Mouse (Mus musculus) liver, embryonic 14.5 days (tissue): ENCODE measurements around the gene Wdr53. TPM values are rescaled to one million over a fixed set of nuclear protein-coding genes. Genes with fewer than 3 reads are reported as not detected.
"Not testable (repeated sequence)": the region's sequence is repeated elsewhere in the genome, so short reads cannot be mapped to it uniquely, and the experiment has no call there.

Source experiments
- ATAC-seq: fragments of 200-750 bp; cut with Nextera tagmentation; 2 replicates; pipeline ENCODE4 v1.8.0; 2017; ENCODE audit warnings: moderate number of reproducible peaks, mild to moderate bottlenecking, moderate library complexity; ENCODE audit not compliant: insufficient read depth
- DNase-seq, 3 experiments: peaks; one replicate each; pipeline ENCODE4 v3.0.0-alpha.2; 2012 to 2013; ENCODE audit warnings: low read depth in 3 of 3, low spot score in 3 of 3
- H3K27ac ChIP-seq: fragments of 300-500 bp; sonication (generic); 2 replicates; pipeline ENCODE4 v1.5.1; 2014; ENCODE audit warnings: moderate library complexity, mild to moderate bottlenecking, control low read depth, inconsistent platforms
- H3K27me3 ChIP-seq: fragments of 300-500 bp; sonication (generic); 2 replicates; pipeline ENCODE4 v1.6.1; 2014; ENCODE audit warnings: mild to moderate bottlenecking, low read length, moderate library complexity; ENCODE audit not compliant: control insufficient read depth, insufficient read depth
- H3K36me3 ChIP-seq: fragments of 300-500 bp; sonication (generic); replicated peaks from 2 replicates; pipeline ENCODE4 v1.6.1; 2014; ENCODE audit warnings: low read depth; ENCODE audit not compliant: control insufficient read depth, insufficient read depth
- H3K4me1 ChIP-seq, 2 experiments: fragments of 200-500 bp in 1 of 2; fragments of 300-500 bp in 1 of 2; sonication (generic) in 1 of 2; replicated peaks; 2 replicates each; pipeline ENCODE4 v1.6.1; 2012 to 2014; ENCODE audit warnings: antibody characterized with exemption in 1 of 2, inconsistent platforms in 1 of 2, low read length in 1 of 2; ENCODE audit not compliant: control insufficient read depth in 2 of 2, insufficient read depth in 2 of 2
- H3K4me2 ChIP-seq: fragments of 300-500 bp; sonication (generic); 2 replicates; pipeline ENCODE4 v1.6.1; 2014; ENCODE audit warnings: low read depth, mild to moderate bottlenecking, control low read depth, moderate library complexity
- H3K4me3 ChIP-seq, 2 experiments: fragments of 200-500 bp in 1 of 2; fragments of 300-500 bp in 1 of 2; sonication (generic) in 1 of 2; 2 replicates each; pipeline ENCODE4 v1.5.1; 2012 to 2014; ENCODE audit warnings: low read depth in 2 of 2, low read length in 2 of 2, mild to moderate bottlenecking in 2 of 2, control low read depth in 1 of 2, inconsistent platforms in 1 of 2, moderate library complexity in 1 of 2; ENCODE audit not compliant: insufficient read depth in 1 of 2
- H3K9ac ChIP-seq: fragments of 300-500 bp; sonication (generic); replicated peaks from 2 replicates; pipeline ENCODE4 v1.6.1; 2014; ENCODE audit warnings: mild to moderate bottlenecking, control low read depth, moderate library complexity
- H3K9me3 ChIP-seq: fragments of 300-500 bp; sonication (generic); 2 replicates; pipeline ENCODE4 v1.6.1; 2016; ENCODE audit warnings: low read length, mixed read lengths; ENCODE audit not compliant: control insufficient read depth
- CTCF ChIP-seq: IDR thresholded peaks from 2 replicates; pipeline ENCODE4 v1.5.1; 2016; ENCODE audit warnings: antibody characterized with exemption, low read depth, control low read depth
- EP300 ChIP-seq: IDR thresholded peaks from 2 replicates; pipeline ENCODE4 v1.6.1; 2016; ENCODE audit warnings: antibody characterized with exemption, low read depth
- WGBS: fragments of 180-500 bp; shearing (Covaris S2); extraction: QIAGEN DNeasy Blood & Tissue Kit; methylation state at CpG from one replicate; pipeline ENCODE4 v1.1.7; 2014; ENCODE audit not compliant: insufficient replicate concordance; 5-methylcytosine and 5-hydroxymethylcytosine counted together
- polyA plus RNA-seq, 2 experiments: library from polyadenylated mRNA; depleted of rRNA in 1 of 2; stranded (reverse) in 1 of 2; unstranded in 1 of 2; fragments of >200 nt; fragmentation: Nextera tagmentation in 1 of 2; extraction: Ambion mirVana in 1 of 2; gene quantifications; 2 replicates each; pipeline versions ENCODE4 v1.2.1 to v1.2.3; 2012 to 2014

The Wdr53 gene
- polyA plus RNA-seq, 2 experiments: 7.9 to 11.2 TPM

GRCm38 (mm10) chr16:32278396-32278795 is 31.4 kb downstream of the Wdr53 start:
- Histone ChIP-seq H3K9ac (peak overlapping the region; percentile 97), H3K4me3 (peak overlapping the region; percentile 97 to 98), H3K4me1 (peaks cover 9 to 15% of the 10 kb centered on the region in 2 experiments), H3K9me3 (no peaks in the 10 kb centered on the region), H3K27ac (peak overlapping the region; percentile 94), H3K27me3 (no peaks in the 10 kb centered on the region), H3K4me2 (peak overlapping the region; percentile 91), H3K36me3 (peaks cover 20% of the 10 kb centered on the region)
- WGBS: 24% methylated on average over 7 of the region's 7 CpGs
- TF ChIP-seq CTCF (no peak), EP300 (no peak)
- DNase-seq: no peak
- no peak for ATAC-seq

GRCm38 (mm10) chr16:32280211-32280610 is 33.2 kb downstream of the Wdr53 start:
- Histone ChIP-seq H3K4me3 (peak overlapping the region in 1 of 2 experiments; percentile 97; a peak in 2 of 4 replicates), H3K27ac (no peak overlapping the region), H3K9me3 (no peaks in the 10 kb centered on the region), H3K4me2 (peak overlapping the region; percentile 91), H3K4me1 (peaks cover 12 to 15% of the 10 kb centered on the region in 2 experiments), H3K36me3 (peaks cover 36% of the 10 kb centered on the region), H3K27me3 (no peaks in the 10 kb centered on the region), H3K9ac (no peak overlapping the region)
- no peak for ATAC-seq
- DNase-seq: no peak
- 91% methylated on average over 8 of the region's 8 CpGs for WGBS
- TF ChIP-seq EP300: no peak
- no peak for TF ChIP-seq CTCF

GRCm38 (mm10) chr16:32282608-32283007 is 35.6 kb downstream of the Wdr53 start:
- Histone ChIP-seq H3K9ac (no peak overlapping the region), H3K27ac (no peak overlapping the region), H3K36me3 (peaks cover 56% of the 10 kb centered on the region), H3K4me3 (no peak overlapping the region), H3K4me2 (no peak overlapping the region), H3K27me3 (no peaks in the 10 kb centered on the region), H3K4me1 (peaks cover 7 to 9% of the 10 kb centered on the region in 2 experiments; a peak in 3 of 4 replicates), H3K9me3 (no peaks in the 10 kb centered on the region)
- no peak for TF ChIP-seq EP300
- TF ChIP-seq CTCF: no peak
- ATAC-seq (no peak), DNase-seq (no peak)

GRCm38 (mm10) chr16:32291821-32292220 is 44.8 kb downstream of the Wdr53 start:
- Histone ChIP-seq H3K9me3 (no peaks in the 10 kb centered on the region), H3K4me2 (no peak overlapping the region), H3K9ac (no peak overlapping the region), H3K4me1 (no peaks in the 10 kb centered on the region), H3K4me3 (no peak overlapping the region), H3K27ac (no peak overlapping the region), H3K27me3 (no peaks in the 10 kb centered on the region), H3K36me3 (peaks cover 51% of the 10 kb centered on the region)
- DNase-seq: no peak
- 88% methylated on average over 4 of the region's 4 CpGs for WGBS
- TF ChIP-seq EP300 (no peak), CTCF (no peak)
- no peak for ATAC-seq

- not testable (repeated sequence) for H3K9ac ChIP-seq, H3K27me3 ChIP-seq, H3K4me3 ChIP-seq, H3K27ac ChIP-seq, H3K9me3 ChIP-seq, H3K4me1 ChIP-seq, ATAC-seq, DNase-seq, H3K4me2 ChIP-seq
- 91% methylated on average over 4 of the region's 4 CpGs for WGBS
- peaks cover 39% of the 10 kb centered on the region for H3K36me3 ChIP-seq
Measured at GRCm38 (mm10) chr16:32299617-32300016, 52.6 kb downstream of the Wdr53 start.
